Mouse (Mus musculus): ENCODE data around the gene Syn3. TPM values are rescaled to one million over a fixed set of nuclear protein-coding genes. Genes with fewer than 3 reads are reported as not detected.

Syn3 gene
- total and polyA plus RNA-seq, 2 experiments from 2014 or later, result 22.0 to 67.0 TPM

- Histone ChIP-seq H3K27ac (ENCODE audit: low read depth, low read length) (no peak overlapping the region), H3K4me3 (ENCODE audit: low read depth, low read length) (no peak overlapping the region), H3K36me3 (ENCODE audit: insufficient read depth, low read length) (no peaks in the 10 kb centered on the region), H3K9ac (replicated peaks; ENCODE audit: low read length, poor library complexity, severe bottlenecking) (no peak overlapping the region), H3K9me3 (ENCODE audit: low read length) (no peaks in the 10 kb centered on the region), H3K4me1 (ENCODE audit: insufficient read depth, low read length) (peaks cover 8% of the 10 kb centered on the region; the same call in 1 of the 2 replicates), H3K27me3 (ENCODE audit: insufficient read depth, low read length) (no peaks in the 10 kb centered on the region), H3K4me2 (ENCODE audit: low read depth, low read length, poor library complexity, severe bottlenecking) (no peak overlapping the region)
- DNase-seq (ENCODE audit: low spot score) (no peak), ATAC-seq (ENCODE audit: low FRiP score) (no peak)
- TF ChIP-seq CTCF (IDR thresholded peaks at IDR 0.05), result no peak
- 89% methylated on average over 4 of the region's 4 CpGs for WGBS
These were observed 170.6 kb downstream of the Syn3 start for GRCm38 (mm10) chr10:86328143-86328542.

- ATAC-seq (ENCODE audit: low FRiP score) (no peak), DNase-seq (ENCODE audit: low spot score) (no peak)
- Histone ChIP-seq H3K4me1 (ENCODE audit: insufficient read depth, low read length) (no peaks in the 10 kb centered on the region), H3K27me3 (ENCODE audit: insufficient read depth, low read length) (no peaks in the 10 kb centered on the region), H3K36me3 (ENCODE audit: insufficient read depth, low read length) (peaks cover 2% of the 10 kb centered on the region; the same call in 1 of the 2 replicates), H3K4me3 (ENCODE audit: low read depth, low read length) (no peak overlapping the region), H3K4me2 (ENCODE audit: low read depth, low read length, poor library complexity, severe bottlenecking) (no peak overlapping the region), H3K9ac (replicated peaks; ENCODE audit: low read length, poor library complexity, severe bottlenecking) (no peak overlapping the region), H3K27ac (ENCODE audit: low read depth, low read length) (no peak overlapping the region), H3K9me3 (ENCODE audit: low read length) (no peaks in the 10 kb centered on the region)
- WGBS, result 39% methylated on average over 6 of the region's 6 CpGs
- TF ChIP-seq CTCF (IDR thresholded peaks at IDR 0.05), result no peak
These were observed 173.4 kb downstream of the Syn3 start for GRCm38 (mm10) chr10:86325272-86325671.

- no peak overlapping the region for H3K4me3 ChIP-seq (ENCODE audit: low read depth, low read length)
- H3K9me3 ChIP-seq (ENCODE audit: low read length), result no peaks in the 10 kb centered on the region
- DNase-seq (ENCODE audit: low spot score) (peak; percentile 68), ATAC-seq (ENCODE audit: low FRiP score) (no peak)
- WGBS, result 80% methylated on average over 4 of the region's 4 CpGs
- H3K9ac ChIP-seq (replicated peaks; ENCODE audit: low read length, poor library complexity, severe bottlenecking), result no peak overlapping the region
- TF ChIP-seq CTCF (IDR thresholded peaks at IDR 0.05), result no peak
- no peak overlapping the region for H3K4me2 ChIP-seq (ENCODE audit: low read depth, low read length, poor library complexity, severe bottlenecking)
- H3K27me3 ChIP-seq (ENCODE audit: insufficient read depth, low read length), result no peaks in the 10 kb centered on the region
- H3K36me3 ChIP-seq (ENCODE audit: insufficient read depth, low read length), result peaks cover 2% of the 10 kb centered on the region; the same call in 1 of the 2 replicates
- peak overlapping the region; percentile 26 for H3K27ac ChIP-seq (ENCODE audit: low read depth, low read length)
- no peaks in the 10 kb centered on the region for H3K4me1 ChIP-seq (ENCODE audit: insufficient read depth, low read length)
These were observed 175.3 kb downstream of the Syn3 start for GRCm38 (mm10) chr10:86323275-86323994.

GRCm38 (mm10) chr10:86322006-86322405 lies 176.7 kb downstream of the Syn3 start:
- no peak overlapping the region for H3K27ac ChIP-seq (ENCODE audit: low read depth, low read length)
- no peaks in the 10 kb centered on the region for H3K9me3 ChIP-seq (ENCODE audit: low read length)
- H3K4me2 ChIP-seq (ENCODE audit: low read depth, low read length, poor library complexity, severe bottlenecking), result no peak overlapping the region
- TF ChIP-seq CTCF (IDR thresholded peaks at IDR 0.05), result peak; percentile 19; the same call in 1 of the 2 replicates
- 65% methylated on average over 1 of the region's 1 CpGs for WGBS
- H3K4me1 ChIP-seq (ENCODE audit: insufficient read depth, low read length), result no peaks in the 10 kb centered on the region
- H3K9ac ChIP-seq (replicated peaks; ENCODE audit: low read length, poor library complexity, severe bottlenecking), result no peak overlapping the region
- peaks cover 2% of the 10 kb centered on the region; the same call in 1 of the 2 replicates for H3K36me3 ChIP-seq (ENCODE audit: insufficient read depth, low read length)
- H3K27me3 ChIP-seq (ENCODE audit: insufficient read depth, low read length), result no peaks in the 10 kb centered on the region
- no peak overlapping the region for H3K4me3 ChIP-seq (ENCODE audit: low read depth, low read length)
- DNase-seq (ENCODE audit: low spot score), result no peak
- ATAC-seq (ENCODE audit: low FRiP score), result no peak

- Histone ChIP-seq H3K9ac (replicated peaks; ENCODE audit: low read length, poor library complexity, severe bottlenecking) (no peak overlapping the region), H3K27me3 (ENCODE audit: insufficient read depth, low read length) (no peaks in the 10 kb centered on the region), H3K36me3 (ENCODE audit: insufficient read depth, low read length) (peaks cover 2% of the 10 kb centered on the region; the same call in 1 of the 2 replicates), H3K27ac (ENCODE audit: low read depth, low read length) (no peak overlapping the region), H3K9me3 (ENCODE audit: low read length) (no peaks in the 10 kb centered on the region), H3K4me2 (ENCODE audit: low read depth, low read length, poor library complexity, severe bottlenecking) (no peak overlapping the region), H3K4me3 (ENCODE audit: low read depth, low read length) (no peak overlapping the region), H3K4me1 (ENCODE audit: insufficient read depth, low read length) (no peaks in the 10 kb centered on the region)
- WGBS, result 74% methylated on average over 8 of the region's 8 CpGs
- DNase-seq (ENCODE audit: low spot score) (no peak), ATAC-seq (ENCODE audit: low FRiP score) (no peak)
- no peak for TF ChIP-seq CTCF (IDR thresholded peaks at IDR 0.05)
These were observed 177.5 kb downstream of the Syn3 start for GRCm38 (mm10) chr10:86321194-86321593.

GRCm38 (mm10) chr10:86320204-86320603 lies 178.5 kb downstream of the Syn3 start:
- Histone ChIP-seq H3K27me3 (ENCODE audit: insufficient read depth, low read length) (no peaks in the 10 kb centered on the region), H3K9me3 (ENCODE audit: low read length) (no peaks in the 10 kb centered on the region), H3K4me2 (ENCODE audit: low read depth, low read length, poor library complexity, severe bottlenecking) (no peak overlapping the region), H3K9ac (replicated peaks; ENCODE audit: low read length, poor library complexity, severe bottlenecking) (no peak overlapping the region), H3K36me3 (ENCODE audit: insufficient read depth, low read length) (peaks cover 2% of the 10 kb centered on the region; the same call in 1 of the 2 replicates), H3K4me1 (ENCODE audit: insufficient read depth, low read length) (no peaks in the 10 kb centered on the region), H3K4me3 (ENCODE audit: low read depth, low read length) (no peak overlapping the region), H3K27ac (ENCODE audit: low read depth, low read length) (no peak overlapping the region)
- WGBS, result 69% methylated on average over 5 of the region's 5 CpGs
- no peak for ATAC-seq (ENCODE audit: low FRiP score)
- TF ChIP-seq CTCF (IDR thresholded peaks at IDR 0.05), result no peak
- DNase-seq (ENCODE audit: low spot score), result no peak
